In the genomic region with DNA sequence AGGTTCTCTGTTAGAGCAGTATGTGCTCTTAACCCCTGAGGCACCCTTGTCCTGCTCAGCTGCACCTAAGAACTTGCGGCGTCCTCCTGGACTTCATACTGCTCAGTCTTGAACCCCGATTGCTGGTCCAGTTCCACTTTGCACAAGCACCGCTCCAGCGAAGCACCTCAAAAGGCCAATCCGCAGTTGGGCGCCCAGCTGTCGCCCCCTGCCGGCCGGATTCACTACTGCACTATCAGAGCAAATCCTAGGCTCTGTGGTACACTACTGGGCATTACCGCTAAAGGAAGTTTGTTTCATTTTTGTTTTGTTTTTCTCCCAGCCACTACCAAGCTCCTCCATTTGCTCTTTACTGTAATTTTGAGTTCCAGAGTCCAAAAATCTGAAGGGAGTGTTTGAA, we compare ENCODE assay signal across 11 mouse cellular contexts. TPM values are rescaled to one million over a fixed set of nuclear protein-coding genes. Genes with fewer than 3 reads are reported as not detected.
A peak's percentile ranks its signal among the peaks of the same experiment; 100 is the strongest.
DNase-seq lines count a peak whose midpoint lies in the region; TF ChIP-seq lines count a peak whose summit lies in the region.
"Had no signal": no experiment of that assay in that cellular context is flagged by ENCODE, and none has a peak within 500 bp of the region (broad histone marks: within the 10 kb centered on the region; RNA-seq: fewer than 3 reads in every experiment).

No protein-coding gene starts in this region.

- WGBS in small intestine, adult 2 months: 62% methylated on average over 11 of the region's 11 CpGs

- no peaks in the 10 kb centered on the region for H3K27me3 ChIP-seq in small intestine, adult 2 months (ENCODE audit: control insufficient read depth, insufficient read depth, low read length)

- no peak overlapping the region for H3K27ac ChIP-seq in small intestine, adult 2 months (ENCODE audit: insufficient read depth, low read depth, low read length)

- no peaks in the 10 kb centered on the region for H3K4me1 ChIP-seq in small intestine, adult 2 months (ENCODE audit: control insufficient read depth, insufficient read depth, insufficient read length, low read length)

- H3K36me3 ChIP-seq in small intestine, adult 2 months (ENCODE audit: control insufficient read depth, insufficient read depth, low read length): no peaks in the 10 kb centered on the region

- no peak overlapping the region for H3K4me3 ChIP-seq in small intestine, adult 2 months (ENCODE audit: low read depth, low read length)

- TF ChIP-seq CTCF in small intestine, adult 2 months (IDR thresholded peaks at IDR 0.05; ENCODE audit: extremely low read depth, insufficient read length, insufficient replicate concordance, low read depth, low read length): peak; percentile 49; the same call in 1 of the 2 replicates

- TF ChIP-seq POLR2A in small intestine, adult 2 months (IDR thresholded peaks at IDR 0.05; ENCODE audit: low read depth, low read length): no peak

- intact Hi-C loops in heart, postnatal 10 days (cut with DNase I): no loop called here

- DNase-seq in heart, postnatal 4 days: peak; percentile 12
- no peak for DNase-seq in heart, postnatal 10 days
- peak; percentile 27 for DNase-seq in retina, postnatal 1 day
- DNase-seq in retina, embryonic 14.5 days (ENCODE audit: low spot score): no peak
- peak; percentile 74 for DNase-seq in ZHBTc4 (ENCODE audit: low read depth, low spot score)
- DNase-seq in layer of hippocampus, postnatal 36 days: no peak
- no peak for DNase-seq in left cerebral cortex, adult 18-20 months (ENCODE audit: low spot score in 2 of 2)
- DNase-seq: cerebellum, adult 8-10 months had no signal

RNA-seq across cellular contexts. Expression of a gene that starts 36.9 kb away (rescaled TPM):
- total RNA-seq in heart, postnatal 4 days (2021): not detected
- not detected for total RNA-seq in heart, postnatal 10 days (2021)
- 5.8 TPM in 1 of 2 replicates, not detected in the other for polyA plus RNA-seq in small intestine, adult 2 months (2012; rRNA removed)
- total RNA-seq in layer of hippocampus, postnatal 36 days (2021): not detected
- total RNA-seq in left cerebral cortex, adult 18-20 months (2021): not detected
- total RNA-seq: heart, postnatal 14 days; layer of hippocampus, postnatal 10 days had no signal

Comparison
In these comparisons a context has a peak if more than half of its experiments do, and no peak if none do; other contexts are left out.
1. DNase-seq: peak in heart, postnatal 4 days (single experiment), retina, postnatal 1 day (single experiment) and ZHBTc4 (single experiment); none in heart, postnatal 10 days (0 of 2), retina, embryonic 14.5 days (single experiment), layer of hippocampus, postnatal 36 days (0 of 2) and left cerebral cortex, adult 18-20 months (0 of 2).